Mouse (Mus musculus) small intestine, adult 2 months (tissue): ENCODE data around the gene Spag17. TPM values are rescaled to one million over a fixed set of nuclear protein-coding genes. Genes with fewer than 3 reads are reported as not detected.

ENCODE experiments used
- H3K27ac ChIP-seq: fragments of 200-500 bp; 2 replicates; pipeline ENCODE4 v1.5.1; 2012; ENCODE audit warnings: low read depth, low read length, control low read depth, inconsistent platforms; ENCODE audit not compliant: insufficient read depth
- H3K27me3 ChIP-seq: fragments of 200-500 bp; 2 replicates; pipeline ENCODE4 v1.6.1; 2012; ENCODE audit warnings: mild to moderate bottlenecking, moderate library complexity, low read length, inconsistent platforms; ENCODE audit not compliant: control insufficient read depth, insufficient read depth
- H3K36me3 ChIP-seq: fragments of 200-500 bp; 2 replicates; pipeline ENCODE4 v1.6.1; 2012; ENCODE audit warnings: mild to moderate bottlenecking, low read length, control low read depth, inconsistent platforms; ENCODE audit not compliant: control insufficient read depth, insufficient read depth
- H3K4me1 ChIP-seq: fragments of 200-500 bp; 2 replicates; pipeline ENCODE4 v1.6.1; 2012; ENCODE audit warnings: low read length, inconsistent platforms, mixed read lengths; ENCODE audit not compliant: control insufficient read depth, insufficient read depth, insufficient read length
- H3K4me3 ChIP-seq: fragments of 200-500 bp; 2 replicates; pipeline ENCODE4 v1.5.1; 2012; ENCODE audit warnings: low read depth, mild to moderate bottlenecking, control low read depth, inconsistent platforms, low read length, moderate library complexity
- CTCF ChIP-seq: fragments of 200-500 bp; IDR thresholded peaks from 2 replicates; pipeline ENCODE4 v1.5.1; 2012; ENCODE audit warnings: low read depth, mild to moderate bottlenecking, control low read depth, inconsistent platforms, low read length, moderate library complexity, mixed read lengths; ENCODE audit not compliant: insufficient replicate concordance, insufficient read length; ENCODE audit errors: extremely low read depth
- POLR2A ChIP-seq: fragments of 200-500 bp; IDR thresholded peaks from 2 replicates; pipeline ENCODE4 v1.6.1; 2012; ENCODE audit warnings: low read depth, mild to moderate bottlenecking, control low read depth, inconsistent platforms, low read length, moderate library complexity
- WGBS: fragments of 180-500 bp; shearing (Covaris S2); methylation state at CpG from one replicate; pipeline ENCODE4 v1.1.7; 2018; 5-methylcytosine and 5-hydroxymethylcytosine counted together
- polyA plus RNA-seq: library from polyadenylated mRNA; depleted of rRNA; stranded (reverse); fragments of >200 nt; gene quantifications from 2 replicates; pipeline ENCODE4 v1.2.3, GENCODE M21; 2012

Spag17 gene
- polyA plus RNA-seq, 1 experiment = not detected

GRCm38 (mm10) chr3:100102386-100103092, 217.3 kb downstream of the Spag17 start:
- Histone ChIP-seq H3K36me3 (no peaks in the 10 kb centered on the region), H3K27ac (no peak overlapping the region), H3K4me1 (no peaks in the 10 kb centered on the region), H3K27me3 (no peaks in the 10 kb centered on the region), H3K4me3 (no peak overlapping the region)
- 86% methylated on average over 3 of the region's 3 CpGs for WGBS
- TF ChIP-seq CTCF = no peak
- TF ChIP-seq POLR2A = no peak

GRCm38 (mm10) chr3:100106736-100107135, 221.5 kb downstream of the Spag17 start:
- TF ChIP-seq CTCF = no peak
- TF ChIP-seq POLR2A = no peak
- Histone ChIP-seq H3K36me3 (no peaks in the 10 kb centered on the region), H3K4me1 (no peaks in the 10 kb centered on the region), H3K4me3 (no peak overlapping the region), H3K27me3 (no peaks in the 10 kb centered on the region), H3K27ac (no peak overlapping the region)
- 66% methylated on average over 2 of the region's 2 CpGs for WGBS

GRCm38 (mm10) chr3:100118681-100119080, 233.5 kb downstream of the Spag17 start:
- no peak for TF ChIP-seq CTCF
- no peak for TF ChIP-seq POLR2A
- Histone ChIP-seq H3K4me3 (no peak overlapping the region), H3K27ac (no peak overlapping the region), H3K36me3 (no peaks in the 10 kb centered on the region), H3K27me3 (no peaks in the 10 kb centered on the region), H3K4me1 (no peaks in the 10 kb centered on the region)
- WGBS = 79% methylated on average over 2 of the region's 2 CpGs

GRCm38 (mm10) chr3:100121961-100122360, 236.8 kb downstream of the Spag17 start:
- Histone ChIP-seq H3K4me3 (no peak overlapping the region), H3K36me3 (no peaks in the 10 kb centered on the region), H3K27me3 (no peaks in the 10 kb centered on the region), H3K27ac (no peak overlapping the region), H3K4me1 (no peaks in the 10 kb centered on the region)
- 69% methylated on average over 2 of the region's 2 CpGs for WGBS
- TF ChIP-seq CTCF = no peak
- TF ChIP-seq POLR2A = no peak

- Histone ChIP-seq H3K27me3 (no peaks in the 10 kb centered on the region), H3K4me1 (no peaks in the 10 kb centered on the region), H3K27ac (no peak overlapping the region), H3K36me3 (no peaks in the 10 kb centered on the region), H3K4me3 (no peak overlapping the region)
- no peak for TF ChIP-seq CTCF
- WGBS = 60% methylated on average over 1 of the region's 1 CpGs
Measured at GRCm38 (mm10) chr3:100122445-100122844, 237.2 kb downstream of the Spag17 start.

- H3K4me3 ChIP-seq = no peak overlapping the region
- H3K36me3 ChIP-seq = peaks cover 26% of the 10 kb centered on the region
- WGBS = 70% methylated on average over 15 of the region's 15 CpGs
- no peak for TF ChIP-seq CTCF
- no peak for TF ChIP-seq POLR2A
- H3K4me1 ChIP-seq = peaks cover 12% of the 10 kb centered on the region; the same call in 1 of the 2 replicates
- H3K27me3 ChIP-seq = no peaks in the 10 kb centered on the region
- no peak overlapping the region for H3K27ac ChIP-seq
Measured at GRCm38 (mm10) chr3:100160682-100161445, 275.7 kb downstream of the Spag17 start.

- Histone ChIP-seq H3K36me3 (peaks cover 17% of the 10 kb centered on the region), H3K27me3 (no peaks in the 10 kb centered on the region), H3K4me3 (peak overlapping the region; percentile 95), H3K27ac (no peak overlapping the region), H3K4me1 (peaks cover 18% of the 10 kb centered on the region; the same call in 1 of the 2 replicates)
- TF ChIP-seq POLR2A (no peak), CTCF (no peak)
- under 1% methylated on average over 35 of the region's 35 CpGs for WGBS
Measured at GRCm38 (mm10) chr3:100161665-100162314, 276.6 kb downstream of the Spag17 start.
